Mouse (Mus musculus) cerebellum, postnatal 14 days (tissue): ENCODE measurements at regions not wholly inside any gene's neighbourhood (a gene's known extent, or its start where the extent isn't known, plus 50 kb on each side); places are given as distances from the start of the nearest gene placed in this dataset.

Experiments
- DNase-seq, 2 experiments: peaks; one replicate each; pipeline ENCODE4 v3.0.0; 2021; ENCODE audit warnings: mixed read lengths in 2 of 2

GRCm38 (mm10) chr2:159019921-159020534 lies 225.4 kb downstream of the Dhx35 start:
- no peak for DNase-seq

GRCm38 (mm10) chr2:159032147-159032546 lies 237.5 kb downstream of the Dhx35 start:
- no peak for DNase-seq

GRCm38 (mm10) chr2:159039916-159040315 lies 245.3 kb downstream of the Dhx35 start:
- no peak for DNase-seq

- no peak for DNase-seq
Observed at GRCm38 (mm10) chr2:159053534-159053933, 258.9 kb downstream of the Dhx35 start.

GRCm38 (mm10) chr2:159053936-159054335 lies 259.3 kb downstream of the Dhx35 start:
- DNase-seq = peak; percentile 69 to 75

GRCm38 (mm10) chr2:159054451-159054850 lies 259.8 kb downstream of the Dhx35 start:
- DNase-seq = no peak

GRCm38 (mm10) chr2:159055780-159056179 lies 261.2 kb downstream of the Dhx35 start:
- no peak for DNase-seq

- DNase-seq = no peak
Observed at GRCm38 (mm10) chr2:159056960-159057359, 262.4 kb downstream of the Dhx35 start.

- DNase-seq = no peak
Observed at GRCm38 (mm10) chr2:159057506-159057905, 262.9 kb downstream of the Dhx35 start.

GRCm38 (mm10) chr2:159062266-159062665 lies 267.7 kb downstream of the Dhx35 start:
- DNase-seq = peak; percentile 18 to 31

- DNase-seq = no peak
Observed at GRCm38 (mm10) chr2:159062666-159063065, 268.1 kb downstream of the Dhx35 start.

GRCm38 (mm10) chr2:159064403-159064970 lies 269.9 kb downstream of the Dhx35 start:
- DNase-seq = no peak

GRCm38 (mm10) chr2:159067506-159067905 lies 272.9 kb downstream of the Dhx35 start:
- DNase-seq = no peak

- no peak for DNase-seq
Observed at GRCm38 (mm10) chr2:159068303-159069020, 273.9 kb downstream of the Dhx35 start.

- DNase-seq = peak; percentile 84 to 91
Observed at GRCm38 (mm10) chr2:159069180-159069579, 274.6 kb downstream of the Dhx35 start.

GRCm38 (mm10) chr2:159072997-159073690 lies 278.5 kb downstream of the Dhx35 start:
- no peak for DNase-seq

GRCm38 (mm10) chr2:159079836-159080235 lies 285.2 kb downstream of the Dhx35 start:
- DNase-seq = no peak

- DNase-seq = no peak
Observed at GRCm38 (mm10) chr2:159080784-159081544, 286.4 kb downstream of the Dhx35 start.

GRCm38 (mm10) chr2:159086836-159087235 lies 292.2 kb downstream of the Dhx35 start:
- no peak for DNase-seq

GRCm38 (mm10) chr2:159088196-159088595 lies 293.6 kb downstream of the Dhx35 start:
- DNase-seq = no peak

GRCm38 (mm10) chr2:159096667-159097066 lies 302.1 kb downstream of the Dhx35 start:
- no peak for DNase-seq

- DNase-seq = no peak
Observed at GRCm38 (mm10) chr2:159134042-159134441, 339.4 kb downstream of the Dhx35 start.

GRCm38 (mm10) chr2:159138603-159139002 lies 344.0 kb downstream of the Dhx35 start:
- DNase-seq = no peak
